Mouse (Mus musculus) stomach, postnatal 0 days (tissue): Measurements from ENCODE around the gene Cyp4x1.

Experiments used
- CTCF ChIP-seq: IDR thresholded peaks from 2 replicates; pipeline ENCODE4 v1.5.1; 2016; ENCODE audit warnings: antibody characterized with exemption, low read depth, mild to moderate bottlenecking, moderate library complexity
- EP300 ChIP-seq: optimal IDR thresholded peaks from 2 replicates; pipeline ENCODE3; 2016; ENCODE audit warnings: antibody characterized with exemption

GRCm38 (mm10) chr4:115062875-115063517 lies 71.1 kb downstream of the Cyp4x1 start:
- TF ChIP-seq CTCF = no peak
- TF ChIP-seq EP300 = no peak
